Mouse (Mus musculus) kidney, postnatal 0 days (tissue): ENCODE measurements around the gene Cacna1h. TPM values are rescaled to one million over a fixed set of nuclear protein-coding genes. Genes with fewer than 3 reads are reported as not detected.

Experiments used
- ATAC-seq: fragments of 200-750 bp; cut with Nextera tagmentation; replicated peaks from 2 replicates; pipeline ENCODE4 v1.8.0; 2017; ENCODE audit warnings: low read depth, moderate number of reproducible peaks, moderate TSS enrichment, moderate library complexity; ENCODE audit not compliant: low FRiP score
- DNase-seq: peaks from one replicate; pipeline ENCODE4 v3.0.0-alpha.2; 2016; ENCODE audit warnings: low spot score
- H3K27ac ChIP-seq: fragments of 300-500 bp; sonication (generic); 2 replicates; pipeline ENCODE4 v1.5.1; 2014; ENCODE audit warnings: mild to moderate bottlenecking
- H3K27me3 ChIP-seq: fragments of 300-500 bp; sonication (generic); 2 replicates; pipeline ENCODE4 v1.6.1; 2014; ENCODE audit warnings: low read length, mixed read lengths; ENCODE audit not compliant: insufficient read depth
- H3K36me3 ChIP-seq: fragments of 300-500 bp; sonication (generic); 2 replicates; pipeline ENCODE4 v1.6.1; 2014; ENCODE audit warnings: low read length, mixed read lengths; ENCODE audit not compliant: insufficient read depth
- H3K4me1 ChIP-seq: fragments of 300-500 bp; sonication (generic); replicated peaks from 2 replicates; pipeline ENCODE4 v1.6.1; 2014; ENCODE audit warnings: antibody characterized with exemption, low read length, mixed read lengths; ENCODE audit not compliant: insufficient read depth
- H3K4me2 ChIP-seq: fragments of 300-500 bp; sonication (generic); 2 replicates; pipeline ENCODE4 v1.6.1; 2014; ENCODE audit warnings: mild to moderate bottlenecking, low read length, moderate library complexity, mixed read lengths
- H3K4me3 ChIP-seq: fragments of 300-500 bp; sonication (generic); replicated peaks from 2 replicates; pipeline ENCODE4 v1.5.1; 2014; ENCODE audit warnings: low read depth, low read length
- H3K9ac ChIP-seq: fragments of 300-500 bp; sonication (generic); 2 replicates; pipeline ENCODE4 v1.6.1; 2014; ENCODE audit warnings: low read depth, low read length
- H3K9me3 ChIP-seq: fragments of 300-500 bp; sonication (generic); replicated peaks from 2 replicates; pipeline ENCODE4 v1.6.1; 2016; ENCODE audit warnings: low read length, inconsistent platforms, mixed read lengths
- CTCF ChIP-seq: IDR thresholded peaks from 2 replicates; pipeline ENCODE4 v1.5.1; 2016; ENCODE audit warnings: antibody characterized with exemption, low read depth, mild to moderate bottlenecking, moderate library complexity
- WGBS: fragments of 180-500 bp; shearing (Covaris S2); extraction: QIAGEN DNeasy Blood & Tissue Kit; methylation state at CpG from one replicate; pipeline ENCODE4 v1.1.7; 2014; 5-methylcytosine and 5-hydroxymethylcytosine counted together
- polyA plus RNA-seq: library from polyadenylated mRNA; unstranded; fragments of >200 nt; fragmentation: Nextera tagmentation; extraction: Ambion mirVana; gene quantifications from 2 replicates; pipeline ENCODE4 v1.2.1, GENCODE M21; 2015

Cacna1h gene
- polyA plus RNA-seq, result 1.2 and 1.7 TPM in 2 replicates

GRCm38 (mm10) chr17:25433617-25434606, at the start of gene Cacna1h:
Gene Cacna1h, minus strand, starts transcription at chr17:25433783.
- H3K4me2 ChIP-seq, result peak within 1 kb of the TSS; percentile 100
- peak; percentile 84 for ATAC-seq
- peak within 1 kb of the TSS; percentile 67 for H3K9ac ChIP-seq
- H3K36me3 ChIP-seq, result no peaks in the 10 kb centered on the region
- peak within 1 kb of the TSS; percentile 71 for H3K27ac ChIP-seq
- no peaks in the 10 kb centered on the region for H3K9me3 ChIP-seq
- DNase-seq, result peak; percentile 81
- H3K4me1 ChIP-seq, result peaks cover 38% of the 10 kb centered on the region
- peak; percentile 69 for TF ChIP-seq CTCF
- WGBS, result under 1% methylated on average over 63 of the region's 103 CpGs
- H3K4me3 ChIP-seq, result peak within 1 kb of the TSS; percentile 64
- H3K27me3 ChIP-seq, result no peaks in the 10 kb centered on the region

- Histone ChIP-seq H3K9ac (no peak overlapping the region), H3K27ac (no peak overlapping the region), H3K4me1 (no peaks in the 10 kb centered on the region), H3K27me3 (no peaks in the 10 kb centered on the region), H3K9me3 (no peaks in the 10 kb centered on the region), H3K4me2 (no peak overlapping the region), H3K4me3 (no peak overlapping the region), H3K36me3 (no peaks in the 10 kb centered on the region)
- no peak for TF ChIP-seq CTCF
- no peak for DNase-seq
- 84% methylated on average over 6 of the region's 6 CpGs for WGBS
- ATAC-seq, result no peak
These were observed 48.5 kb upstream of the Cacna1h start for GRCm38 (mm10) chr17:25482092-25482491.

GRCm38 (mm10) chr17:25480820-25481219, 47.2 kb upstream of the Cacna1h start:
- H3K36me3 ChIP-seq, result no peaks in the 10 kb centered on the region
- DNase-seq (no peak), ATAC-seq (no peak)
- H3K9me3 ChIP-seq, result no peaks in the 10 kb centered on the region
- H3K4me3 ChIP-seq, result no peak overlapping the region
- 51% methylated on average over 4 of the region's 4 CpGs for WGBS
- H3K4me1 ChIP-seq, result no peaks in the 10 kb centered on the region
- H3K9ac ChIP-seq, result no peak overlapping the region
- no peak overlapping the region for H3K27ac ChIP-seq
- H3K4me2 ChIP-seq, result no peak overlapping the region
- no peaks in the 10 kb centered on the region for H3K27me3 ChIP-seq
- no peak for TF ChIP-seq CTCF

GRCm38 (mm10) chr17:25480152-25480551, 46.6 kb upstream of the Cacna1h start:
- H3K36me3 ChIP-seq, result no peaks in the 10 kb centered on the region
- no peak for TF ChIP-seq CTCF
- H3K27ac ChIP-seq, result no peak overlapping the region
- ATAC-seq, result no peak
- no peaks in the 10 kb centered on the region for H3K4me1 ChIP-seq
- H3K27me3 ChIP-seq, result no peaks in the 10 kb centered on the region
- H3K9me3 ChIP-seq, result no peaks in the 10 kb centered on the region
- H3K4me2 ChIP-seq, result no peak overlapping the region
- WGBS, result 55% methylated on average over 8 of the region's 8 CpGs
- no peak overlapping the region for H3K4me3 ChIP-seq
- no peak for DNase-seq
- H3K9ac ChIP-seq, result no peak overlapping the region

GRCm38 (mm10) chr17:25475946-25476744, 42.6 kb upstream of the Cacna1h start:
- peak; percentile 95 for TF ChIP-seq CTCF
- no peaks in the 10 kb centered on the region for H3K27me3 ChIP-seq
- H3K36me3 ChIP-seq, result no peaks in the 10 kb centered on the region
- H3K4me1 ChIP-seq, result peaks cover 6% of the 10 kb centered on the region; the same call in 1 of the 2 replicates
- 38% methylated on average over 19 of the region's 19 CpGs for WGBS
- no peak overlapping the region for H3K4me2 ChIP-seq
- no peak for ATAC-seq
- no peak overlapping the region for H3K27ac ChIP-seq
- no peaks in the 10 kb centered on the region for H3K9me3 ChIP-seq
- peak; percentile 86 for DNase-seq
- no peak overlapping the region for H3K4me3 ChIP-seq
- H3K9ac ChIP-seq, result no peak overlapping the region
